Mouse (Mus musculus) left cerebral cortex, adult 11 months (tissue): ENCODE measurements around the gene Gm43638.
"Not testable (repeated sequence)": the region's sequence is repeated elsewhere in the genome, so short reads cannot be mapped to it uniquely, and the experiment has no call there.

Experiments
- DNase-seq: peaks from one replicate; pipeline ENCODE4 v3.0.0; 2022; ENCODE audit warnings: low spot score

The Gm43638 gene

DNA sequence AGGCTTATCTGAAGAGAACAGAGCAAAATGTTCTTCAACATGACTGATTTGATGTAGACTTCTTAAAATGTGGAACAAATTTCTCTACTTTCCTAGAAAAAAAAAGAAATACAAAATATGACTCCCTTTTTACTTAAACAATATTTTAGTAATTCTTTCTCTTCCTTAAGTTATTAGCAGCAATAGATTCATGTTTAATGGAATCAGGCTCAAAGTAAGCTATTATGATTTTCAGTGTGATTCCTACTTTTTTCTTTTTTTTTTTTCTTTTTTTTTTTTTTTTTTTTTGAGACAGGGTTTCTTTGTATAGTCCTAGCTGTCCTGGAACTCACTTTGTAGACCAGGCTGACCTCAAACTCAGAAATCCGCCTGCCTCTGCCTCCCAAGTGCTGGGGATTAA, at the start of gene Gm43638:
Gene Gm43638, minus strand, starts transcription at position 101 of the 400 bp plus-strand sequence.
- not testable (repeated sequence) for DNase-seq

DNA sequence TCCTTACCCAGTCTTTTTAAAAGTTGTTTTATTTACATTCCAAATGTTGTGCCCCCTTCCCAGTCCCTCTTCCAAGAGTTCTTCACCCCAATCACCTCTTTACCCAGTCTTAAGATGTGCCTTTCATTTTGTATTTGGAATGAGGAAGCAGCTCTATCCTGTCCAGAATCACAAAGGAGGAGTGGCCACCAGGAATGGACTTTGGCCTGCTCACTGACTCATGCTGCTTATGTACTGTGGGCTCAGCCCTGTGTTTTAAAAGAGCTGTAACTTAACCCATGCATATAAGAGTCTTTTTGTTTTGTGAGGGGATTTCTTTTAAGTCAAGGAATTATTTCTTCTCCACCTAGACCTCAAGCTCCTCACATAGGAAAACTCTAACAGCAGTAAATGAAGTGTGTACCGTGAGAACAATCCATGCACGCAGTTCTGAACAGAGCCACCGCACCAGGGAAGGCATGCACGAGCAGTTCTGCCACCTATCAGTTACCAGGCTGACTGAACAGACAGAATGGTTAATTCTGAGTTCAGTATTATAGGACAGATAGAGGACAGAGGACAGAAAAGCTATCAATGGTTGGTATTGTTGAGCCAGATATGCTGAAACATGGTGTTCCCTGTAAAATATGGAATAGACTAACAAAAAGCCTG, 49.5 kb upstream of the Gm43638 start:
- DNase-seq: no peak

DNA sequence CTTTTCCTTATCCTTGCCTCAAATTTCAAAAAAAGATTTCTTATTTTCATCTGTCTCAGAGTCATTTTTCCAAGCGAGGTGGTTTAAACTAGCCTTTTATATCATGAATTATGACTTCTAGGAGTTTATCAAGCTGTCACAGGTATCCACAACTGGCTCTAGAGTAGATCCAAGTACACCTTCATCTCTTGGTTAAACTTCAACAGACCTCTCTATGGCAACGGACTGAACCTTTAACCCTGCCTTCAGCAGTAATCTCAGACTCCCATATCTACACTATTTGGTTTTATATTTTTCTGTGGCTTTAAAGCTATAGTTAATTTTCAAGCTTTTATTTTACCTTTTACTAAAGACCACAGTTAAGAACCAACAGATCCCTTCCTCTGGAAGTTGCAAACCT, 45.7 kb upstream of the Gm43638 start:
- DNase-seq: no peak

DNA sequence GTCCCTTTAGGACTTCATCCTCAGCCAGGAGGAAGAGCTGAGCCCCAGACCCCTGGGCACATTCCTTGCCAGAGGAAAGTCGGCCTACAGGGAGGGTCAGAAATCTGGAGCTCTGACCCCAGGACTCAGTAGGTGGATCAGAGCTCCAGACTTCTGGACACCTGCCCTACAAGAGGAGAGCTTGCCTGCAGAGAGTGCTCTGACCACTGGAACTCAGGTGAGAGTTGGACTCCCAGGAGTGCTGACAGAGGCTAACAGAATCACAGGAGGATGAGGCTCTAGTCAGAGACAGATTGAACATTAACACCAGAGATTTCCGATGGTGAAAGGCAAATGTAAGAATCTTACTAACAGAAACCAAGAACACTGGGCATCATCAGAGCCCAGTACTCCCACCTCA, 37.0 kb upstream of the Gm43638 start:
- not testable (repeated sequence) for DNase-seq

DNA sequence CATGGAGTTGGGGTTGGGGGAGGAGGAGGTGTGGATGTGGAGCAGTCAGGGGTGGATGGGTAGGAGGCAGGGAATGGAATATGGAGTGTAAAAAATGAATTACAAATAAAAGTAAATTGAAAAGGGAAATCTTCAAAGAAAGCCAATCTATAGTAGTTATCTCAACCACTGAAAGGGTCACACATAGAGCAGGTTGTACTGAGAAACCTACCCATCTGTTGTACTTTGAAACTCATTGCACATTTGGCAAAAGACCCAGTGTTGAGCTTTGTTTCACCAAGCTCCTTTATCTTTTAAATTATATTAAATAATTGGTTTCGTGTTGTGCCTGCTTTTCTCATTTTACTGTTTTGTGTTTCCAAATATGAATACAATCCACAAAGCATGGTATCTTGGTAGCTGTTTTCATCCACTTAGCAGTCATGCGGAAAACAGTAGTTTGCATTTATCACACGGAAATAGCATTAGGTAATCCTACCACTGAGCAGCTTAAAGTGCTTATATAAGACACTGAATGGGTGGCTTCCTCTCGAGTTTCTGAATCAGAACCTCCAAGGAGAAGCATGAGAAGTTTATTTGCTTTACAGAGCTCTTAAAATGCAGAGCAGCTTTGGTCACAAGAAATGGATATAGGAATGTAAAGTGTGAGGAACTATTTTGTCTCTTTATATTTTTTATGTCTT, 19.3 kb upstream of the Gm43638 start:
- DNase-seq: no peak

DNA sequence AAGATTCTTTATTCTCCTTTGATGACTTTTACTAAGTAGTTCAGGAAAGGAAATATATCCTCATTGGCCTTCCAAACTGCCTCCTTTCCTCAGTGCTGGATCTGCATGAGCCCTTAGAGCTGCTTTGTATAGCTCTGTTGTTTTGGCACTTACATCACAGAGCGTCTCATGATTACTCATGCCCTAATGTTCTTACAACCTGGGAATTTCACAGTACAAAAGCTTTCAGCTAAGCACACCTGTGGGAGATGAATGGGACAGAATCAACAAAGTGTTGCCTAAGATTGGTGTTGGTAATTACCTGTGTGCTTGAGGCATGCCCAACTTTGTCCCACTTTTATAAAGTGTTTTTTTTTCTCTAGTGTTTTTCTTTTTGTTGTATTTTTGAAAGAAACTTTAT, 16.1 kb upstream of the Gm43638 start:
- DNase-seq: no peak

DNA sequence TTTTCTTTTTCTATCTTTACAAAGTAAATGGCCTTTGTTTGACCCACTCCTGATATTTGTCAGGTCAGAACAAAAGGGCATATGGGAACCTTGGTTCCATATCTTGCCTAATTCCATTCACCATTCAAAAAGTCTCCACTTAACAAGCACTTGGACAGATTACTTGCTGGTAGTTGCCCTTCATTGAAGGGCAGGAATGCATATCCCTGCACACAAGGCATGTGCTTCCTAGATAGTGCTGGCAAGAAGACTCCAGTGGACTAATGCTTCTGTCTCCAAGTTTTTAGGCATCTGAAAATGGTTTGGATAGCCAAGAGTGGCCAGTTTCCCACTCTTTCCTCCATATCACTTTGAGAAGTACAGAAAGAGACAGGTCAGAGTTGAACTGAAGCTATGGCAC, 12.7 kb upstream of the Gm43638 start:
- no peak for DNase-seq

DNA sequence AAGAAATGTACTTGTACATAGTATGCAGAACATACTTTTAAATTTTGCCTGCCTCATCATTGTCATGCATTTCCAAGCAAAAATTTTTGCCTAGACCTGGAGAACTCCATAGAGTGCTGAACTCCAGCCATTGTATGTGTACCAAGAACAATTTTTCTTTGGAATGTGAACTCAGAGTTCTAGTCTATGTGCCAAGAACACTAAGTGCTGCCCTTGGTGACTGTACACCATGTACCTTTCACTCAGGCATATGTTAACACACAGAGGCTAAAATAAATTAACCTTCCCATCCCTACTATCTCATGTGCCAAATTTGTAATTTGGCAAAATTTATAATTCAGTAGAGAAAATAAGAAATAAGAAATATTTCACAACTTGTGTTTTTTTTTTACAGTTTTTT, 12.3 kb upstream of the Gm43638 start:
- DNase-seq: no peak

DNA sequence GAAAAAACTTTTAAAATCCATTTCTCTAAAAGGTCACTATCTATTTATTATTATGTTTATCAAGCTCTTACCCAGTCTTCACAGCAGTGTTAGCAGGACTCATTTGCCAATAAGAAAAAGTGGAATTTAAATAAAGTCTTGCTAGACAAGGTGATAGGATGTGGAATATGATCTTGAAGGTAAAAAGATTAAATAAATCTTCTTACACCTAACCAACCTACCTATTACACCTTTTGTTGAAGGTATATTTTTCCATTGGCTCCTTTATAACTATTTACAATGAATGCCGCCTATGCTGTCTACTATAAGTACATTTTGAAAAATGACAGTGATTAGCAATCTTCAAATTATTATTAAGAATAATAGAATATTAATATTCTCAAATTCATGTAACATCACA, 4.2 kb upstream of the Gm43638 start, which contains the start of gene Ugt2a1:
Gene Ugt2a1, minus strand, starts transcription at position 101 of the 400 bp plus-strand sequence.
- DNase-seq: no peak

DNA sequence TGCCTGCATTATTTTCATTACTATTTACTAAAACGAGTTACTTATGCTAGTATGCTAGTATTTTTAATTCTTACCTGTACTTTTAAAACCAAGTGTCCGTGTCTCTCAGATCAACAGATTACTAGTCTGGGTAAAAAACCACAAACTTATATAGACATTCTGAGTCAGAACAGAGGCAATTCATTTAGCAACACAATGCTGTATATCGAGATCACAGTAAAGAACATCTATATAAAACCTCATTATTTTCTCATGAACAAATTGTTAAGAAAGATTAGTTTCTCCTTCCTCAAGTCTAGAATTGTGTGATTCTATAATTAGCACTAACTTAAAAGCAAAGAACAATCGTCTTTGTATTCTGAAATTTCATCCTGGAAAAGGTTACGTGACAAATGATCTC, 4.4 kb downstream of the Gm43638 start, which contains the start of gene Ugt2a2:
Gene Ugt2a2, minus strand, starts transcription at position 101 of the 400 bp plus-strand sequence.
- no peak for DNase-seq

DNA sequence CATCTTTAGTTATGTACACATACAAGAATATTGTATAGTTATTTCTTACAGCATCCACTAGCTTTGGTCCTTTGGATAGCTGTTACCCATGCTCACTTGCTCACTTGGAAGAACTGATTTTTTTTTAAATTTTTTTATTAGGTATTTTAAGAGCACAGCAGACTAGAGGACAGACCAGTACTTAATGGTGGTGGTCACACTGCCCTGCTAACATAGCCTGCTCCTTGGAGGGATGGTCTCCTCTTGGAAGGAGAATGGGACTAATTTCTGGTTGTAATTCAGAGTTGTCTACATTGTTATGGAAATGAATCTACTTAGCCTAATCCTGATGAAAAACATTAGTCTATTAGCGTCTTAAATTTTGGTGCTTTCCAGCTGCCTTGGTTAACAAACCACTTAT, 27.8 kb downstream of the Gm43638 start:
- DNase-seq: no peak

DNA sequence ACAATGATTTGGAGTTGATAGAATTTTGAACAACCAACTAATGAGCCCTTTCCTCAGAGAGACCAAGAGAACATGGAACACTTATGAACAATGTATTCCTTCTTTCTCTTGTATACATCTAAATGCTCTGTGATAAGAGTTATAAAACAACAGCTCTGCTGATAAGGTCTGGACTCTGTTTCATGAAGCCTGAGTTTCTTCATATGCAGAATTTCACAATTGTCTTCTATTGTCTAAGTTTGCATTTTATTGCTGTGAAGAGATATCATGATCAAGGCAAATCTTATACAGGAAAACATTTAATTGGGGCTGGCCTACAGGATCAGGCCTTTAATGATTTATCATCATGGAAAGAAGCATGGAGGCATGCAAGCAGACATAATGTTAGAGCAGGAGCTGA, 28.9 kb downstream of the Gm43638 start:
- DNase-seq: no peak

DNA sequence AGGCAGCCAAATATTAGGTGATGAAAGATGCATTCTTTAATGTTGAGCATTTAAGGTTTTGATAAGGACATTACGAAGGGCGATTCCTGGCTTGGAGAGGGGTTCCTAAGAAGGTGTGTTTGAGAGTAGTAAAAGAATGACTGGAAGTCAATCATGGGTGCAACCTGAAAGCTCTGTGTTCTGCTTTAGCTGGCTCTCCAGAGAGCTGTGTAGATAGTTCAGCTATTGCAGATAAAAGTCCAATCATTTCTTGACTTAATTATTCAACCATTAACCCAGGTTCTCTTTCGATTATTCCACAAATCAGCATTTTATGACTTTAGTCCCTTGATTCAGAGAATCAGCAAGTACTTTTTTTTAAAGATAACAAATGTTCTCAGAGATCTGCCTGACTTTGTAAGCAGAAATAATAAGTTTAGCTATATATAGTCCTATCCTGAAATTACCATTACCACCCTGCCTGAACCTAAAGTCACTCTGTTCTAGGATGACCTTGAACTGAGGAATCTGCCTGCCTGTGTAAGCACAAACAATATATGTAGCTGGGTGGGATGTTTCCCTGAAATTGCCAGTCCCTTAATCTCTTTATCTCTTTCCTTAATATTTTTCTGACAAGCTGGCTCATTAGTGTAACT, 30.3 kb downstream of the Gm43638 start:
- no peak for DNase-seq

DNA sequence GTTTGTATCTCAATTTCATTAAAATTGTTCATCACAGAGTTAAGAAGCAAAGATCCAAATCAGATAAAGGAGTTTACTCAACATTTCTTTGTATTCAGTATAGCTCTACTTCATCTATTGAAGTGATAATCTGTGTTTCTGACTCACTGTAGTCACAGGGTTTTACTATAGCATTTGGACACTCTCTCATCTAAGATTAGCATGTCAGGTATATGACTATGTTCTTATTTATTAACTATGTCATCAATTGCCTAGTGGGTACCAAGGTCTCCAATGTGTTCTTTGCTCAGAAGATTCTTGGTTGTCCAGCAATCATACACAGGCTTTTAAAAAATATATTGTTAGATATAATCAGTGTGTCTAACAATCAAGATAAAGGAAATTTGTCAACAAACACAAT, 31.1 kb downstream of the Gm43638 start:
- no peak for DNase-seq

DNA sequence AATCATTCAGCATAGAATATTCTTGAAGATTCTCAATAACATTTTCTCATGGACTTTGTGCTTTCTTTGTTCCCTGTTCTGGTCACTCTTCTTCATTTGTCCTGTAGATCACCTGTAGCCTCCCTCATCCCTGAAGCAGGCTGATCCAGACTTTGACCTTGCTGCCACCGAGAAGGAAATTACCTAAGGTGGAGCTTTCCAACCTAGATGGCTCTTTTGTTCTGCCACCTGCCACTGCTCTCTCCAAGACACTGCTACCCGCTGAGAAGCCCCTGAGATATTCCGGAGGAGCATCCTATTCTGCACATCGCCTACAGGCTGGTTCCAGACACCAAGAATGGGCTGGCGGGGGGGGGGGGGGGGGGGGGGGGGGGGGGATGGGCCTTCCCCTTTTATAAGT, 34.1 kb downstream of the Gm43638 start:
- DNase-seq: not testable (repeated sequence)

DNA sequence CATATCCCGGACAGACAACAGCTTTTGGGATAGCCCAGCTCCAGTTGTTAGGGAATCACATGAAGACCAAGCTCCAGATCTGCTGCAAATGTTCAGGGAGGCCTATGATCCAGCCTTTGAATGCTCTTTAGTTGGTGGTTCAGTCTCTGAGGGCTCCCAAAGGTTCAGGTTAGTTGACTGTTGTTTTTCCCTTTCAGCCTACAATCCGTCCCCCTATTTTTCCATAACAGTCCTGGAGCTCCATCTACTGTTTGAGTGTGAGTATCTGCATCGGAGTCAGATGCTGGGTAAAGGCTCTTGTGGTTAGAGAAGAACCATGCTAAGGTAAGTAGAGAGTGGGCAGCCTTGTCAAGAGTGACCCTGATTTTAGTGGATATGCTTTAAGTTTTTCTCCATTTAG, 50.3 kb downstream of the Gm43638 start:
- DNase-seq: no peak

DNA sequence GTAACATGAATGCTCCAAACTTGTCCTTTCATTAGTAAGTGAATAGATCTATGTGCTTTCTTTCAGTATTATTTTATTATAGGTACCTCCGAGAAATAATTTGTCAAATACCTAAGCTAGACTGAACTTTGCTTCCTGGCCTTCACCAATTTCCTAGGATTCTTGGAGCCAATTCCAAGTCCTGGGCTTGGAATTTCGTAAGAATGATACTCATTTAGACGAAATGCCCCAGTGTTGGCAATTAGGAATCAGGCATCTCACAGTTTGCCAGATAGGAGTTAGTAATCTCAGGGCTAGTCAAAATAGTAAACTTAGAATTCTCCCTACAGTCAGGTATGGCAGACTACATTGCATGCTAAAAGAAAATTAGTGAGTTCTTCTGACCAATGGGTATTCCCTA, 60.9 kb downstream of the Gm43638 start:
- no peak for DNase-seq

DNA sequence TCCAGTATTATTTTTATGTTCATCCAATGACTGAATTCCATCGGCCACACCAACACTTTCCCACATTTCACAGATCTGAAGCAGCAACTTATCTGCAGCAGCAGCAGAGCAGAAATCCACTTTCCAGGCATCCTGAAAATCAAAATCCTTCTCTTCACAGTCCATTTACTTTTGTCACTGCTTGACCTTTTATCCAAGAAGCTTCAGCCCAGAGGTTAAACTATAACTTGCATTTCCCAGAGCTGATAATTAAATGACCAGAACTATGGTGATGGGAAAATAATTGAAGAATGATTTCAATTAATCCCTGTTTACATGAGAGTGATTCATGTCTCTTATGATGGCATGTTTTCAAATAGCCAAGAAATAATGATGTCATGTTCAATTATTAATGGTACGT, 62.6 kb downstream of the Gm43638 start, which contains the start of gene Ugt2b38:
Gene Ugt2b38, minus strand, starts transcription at position 163 of the 400 bp plus-strand sequence.
- not testable (repeated sequence) for DNase-seq
